Mouse (Mus musculus) E14TG2a.4 (cell line): ENCODE measurements at regions not wholly inside any gene's neighbourhood (a gene's known extent, or its start where the extent isn't known, plus 50 kb on each side); places are given as distances from the start of the nearest gene placed in this dataset.

Source experiments
- H3K27me3 ChIP-seq: 2 replicates; pipeline ENCODE4 v1.6.1; 2014; ENCODE audit warnings: low read length, control low read depth; ENCODE audit not compliant: insufficient read depth
- H3K36me3 ChIP-seq: 2 replicates; pipeline ENCODE4 v1.6.1; 2014; ENCODE audit warnings: low read length, control low read depth; ENCODE audit not compliant: insufficient read depth
- H3K4me1 ChIP-seq: replicated peaks from 2 replicates; pipeline ENCODE4 v1.6.1; 2014; ENCODE audit warnings: low read depth, low read length, control low read depth
- H3K4me3 ChIP-seq: replicated peaks from 2 replicates; pipeline ENCODE4 v1.5.1; 2014; ENCODE audit warnings: mild to moderate bottlenecking, low read length
- H3K9me3 ChIP-seq: 2 replicates; pipeline ENCODE4 v1.6.1; 2014; ENCODE audit warnings: low read length, control low read depth
- CTCF ChIP-seq: conservative IDR thresholded peaks from 2 replicates; pipeline ENCODE4 v1.5.1; 2014; ENCODE audit warnings: low read length
- NANOG ChIP-seq: IDR thresholded peaks from 2 replicates; pipeline ENCODE4 v1.6.1; 2014; ENCODE audit warnings: borderline replicate concordance, low read length, mixed read lengths
- POU5F1 ChIP-seq: IDR thresholded peaks from 2 replicates; pipeline ENCODE4 v1.6.1; 2014; ENCODE audit warnings: low read length, borderline replicate concordance

DNA sequence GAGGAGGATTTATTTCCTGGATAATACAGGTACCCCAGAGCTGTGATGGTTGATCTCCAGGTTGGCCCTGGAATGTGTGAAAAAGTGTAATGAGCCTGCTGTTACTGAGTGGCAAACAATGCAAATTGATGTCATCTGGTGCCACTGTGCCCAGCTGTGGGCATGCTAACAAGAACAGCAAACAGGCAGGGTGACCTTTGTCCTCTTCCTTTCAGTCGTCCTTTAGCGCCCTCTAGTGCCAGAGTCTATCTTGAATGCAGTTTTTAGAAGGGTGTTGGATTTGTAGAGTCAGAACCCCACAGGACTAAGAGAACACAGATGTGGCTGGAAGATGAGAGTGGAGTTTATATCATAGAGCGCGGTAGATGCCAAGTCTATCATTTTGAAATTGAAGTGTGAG, 164.3 kb downstream of the Sdhaf3 start:
- Histone ChIP-seq H3K4me3 (no peak overlapping the region), H3K9me3 (no peaks in the 10 kb centered on the region), H3K36me3 (no peaks in the 10 kb centered on the region), H3K27me3 (no peaks in the 10 kb centered on the region), H3K4me1 (no peaks in the 10 kb centered on the region)
- TF ChIP-seq CTCF = peak; percentile 51
- TF ChIP-seq NANOG = no peak

GRCm38 (mm10) chr6:7133042-7133441, 177.2 kb downstream of the Sdhaf3 start:
- Histone ChIP-seq H3K9me3 (no peaks in the 10 kb centered on the region), H3K27me3 (no peaks in the 10 kb centered on the region), H3K36me3 (no peaks in the 10 kb centered on the region), H3K4me1 (no peaks in the 10 kb centered on the region), H3K4me3 (no peak overlapping the region)
- no peak for TF ChIP-seq POU5F1

- TF ChIP-seq CTCF = no peak
- TF ChIP-seq NANOG = no peak
- no peak for TF ChIP-seq POU5F1
Observed at GRCm38 (mm10) chr6:7134062-7134461, 178.3 kb downstream of the Sdhaf3 start.

DNA sequence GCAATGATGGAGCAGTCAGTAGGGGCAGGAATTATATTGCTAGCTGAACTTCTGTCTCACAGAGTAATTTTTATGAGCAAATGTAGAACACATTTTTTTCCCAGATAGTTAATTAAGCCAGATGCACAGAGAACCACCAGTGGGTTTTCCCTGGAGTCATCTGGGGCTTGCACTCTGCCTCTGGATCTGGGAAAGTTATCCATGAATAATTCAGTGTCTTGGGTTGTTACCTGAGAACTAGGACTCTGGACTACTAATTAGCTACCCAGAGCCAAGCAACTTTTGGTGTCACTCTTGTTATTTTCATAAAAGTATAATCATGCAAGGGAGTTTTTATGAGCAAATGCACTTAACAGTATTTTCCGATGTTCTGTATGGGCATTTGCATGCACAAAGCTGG, 179.1 kb downstream of the Sdhaf3 start:
- H3K27me3 ChIP-seq = no peaks in the 10 kb centered on the region
- no peaks in the 10 kb centered on the region for H3K36me3 ChIP-seq
- H3K4me3 ChIP-seq = no peak overlapping the region
- no peaks in the 10 kb centered on the region for H3K4me1 ChIP-seq
- TF ChIP-seq CTCF = no peak
- TF ChIP-seq POU5F1 = no peak
- TF ChIP-seq NANOG = no peak
- no peaks in the 10 kb centered on the region for H3K9me3 ChIP-seq

More at GRCm38 (mm10) chr6:7134062-7134461, 178.3 kb downstream of the Sdhaf3 start:
- Histone ChIP-seq H3K36me3 (no peaks in the 10 kb centered on the region), H3K4me3 (no peak overlapping the region), H3K27me3 (no peaks in the 10 kb centered on the region), H3K9me3 (no peaks in the 10 kb centered on the region), H3K4me1 (no peaks in the 10 kb centered on the region)

DNA sequence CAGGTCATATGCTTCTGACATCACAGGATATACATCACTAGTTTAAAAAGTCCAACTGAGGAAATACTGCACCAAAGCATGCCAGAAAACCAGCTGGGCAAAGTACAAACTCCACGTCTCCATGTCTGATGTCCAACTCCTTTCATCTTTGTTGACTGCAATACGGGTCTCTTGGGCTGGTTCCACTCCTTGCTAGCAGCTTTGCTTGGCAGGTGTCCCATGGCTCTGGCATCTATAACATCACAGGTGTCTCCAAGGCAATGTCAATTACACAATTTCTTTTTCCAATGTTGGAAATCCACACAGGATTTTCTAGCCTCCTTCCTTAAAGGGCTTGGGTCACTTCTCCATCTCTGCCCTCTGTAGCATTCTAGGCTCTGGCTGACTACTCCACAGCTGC, 225.9 kb downstream of the Sdhaf3 start:
- no peaks in the 10 kb centered on the region for H3K27me3 ChIP-seq
- no peaks in the 10 kb centered on the region for H3K36me3 ChIP-seq
- TF ChIP-seq NANOG = no peak
- TF ChIP-seq CTCF = no peak
- no peak for TF ChIP-seq POU5F1
- peaks cover 15% of the 10 kb centered on the region for H3K9me3 ChIP-seq
- H3K4me1 ChIP-seq = no peaks in the 10 kb centered on the region
- no peak overlapping the region for H3K4me3 ChIP-seq

DNA sequence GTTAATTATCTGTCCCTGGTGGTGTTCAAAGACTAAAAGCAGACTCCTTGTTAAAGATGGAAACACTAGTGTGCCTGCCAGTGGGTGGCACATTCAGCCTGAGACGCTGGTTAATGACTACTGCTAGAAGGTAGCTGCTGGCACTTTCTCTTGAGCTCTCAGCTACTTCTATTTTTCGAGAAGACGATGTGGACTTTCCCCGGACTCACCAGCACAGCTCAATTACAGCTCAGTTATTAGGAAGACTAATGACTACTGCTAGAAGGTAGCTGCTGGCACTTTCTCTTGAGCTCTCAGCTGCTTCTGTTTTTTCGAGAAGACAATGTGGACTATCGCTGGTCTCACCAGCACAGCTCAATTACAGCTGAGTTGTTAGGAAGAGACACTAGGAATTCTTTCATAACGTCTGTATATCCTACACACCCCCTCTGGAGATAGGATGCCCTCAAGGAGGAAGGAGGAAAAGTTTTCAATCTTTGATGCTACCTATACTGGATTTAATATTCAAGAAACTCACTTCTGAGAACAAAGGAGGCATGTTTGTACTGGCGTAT, 243.3 kb downstream of the Sdhaf3 start:
- Histone ChIP-seq H3K4me3 (no peak overlapping the region), H3K9me3 (no peaks in the 10 kb centered on the region), H3K36me3 (no peaks in the 10 kb centered on the region), H3K4me1 (no peaks in the 10 kb centered on the region), H3K27me3 (no peaks in the 10 kb centered on the region)
- no peak for TF ChIP-seq NANOG
- no peak for TF ChIP-seq POU5F1
- no peak for TF ChIP-seq CTCF

GRCm38 (mm10) chr6:7215880-7216279, 260.1 kb downstream of the Sdhaf3 start:
- Histone ChIP-seq H3K27me3 (no peaks in the 10 kb centered on the region), H3K4me1 (no peaks in the 10 kb centered on the region), H3K4me3 (no peak overlapping the region), H3K36me3 (no peaks in the 10 kb centered on the region), H3K9me3 (no peaks in the 10 kb centered on the region)
- no peak for TF ChIP-seq NANOG
- TF ChIP-seq POU5F1 = no peak
- TF ChIP-seq CTCF = no peak

GRCm38 (mm10) chr6:7252286-7252685, 296.5 kb downstream of the Sdhaf3 start:
- no peaks in the 10 kb centered on the region for H3K4me1 ChIP-seq
- TF ChIP-seq POU5F1 (no peak), CTCF (no peak), NANOG (no peak)
- no peaks in the 10 kb centered on the region for H3K9me3 ChIP-seq
- no peak overlapping the region for H3K4me3 ChIP-seq
- no peaks in the 10 kb centered on the region for H3K36me3 ChIP-seq
- H3K27me3 ChIP-seq = no peaks in the 10 kb centered on the region

DNA sequence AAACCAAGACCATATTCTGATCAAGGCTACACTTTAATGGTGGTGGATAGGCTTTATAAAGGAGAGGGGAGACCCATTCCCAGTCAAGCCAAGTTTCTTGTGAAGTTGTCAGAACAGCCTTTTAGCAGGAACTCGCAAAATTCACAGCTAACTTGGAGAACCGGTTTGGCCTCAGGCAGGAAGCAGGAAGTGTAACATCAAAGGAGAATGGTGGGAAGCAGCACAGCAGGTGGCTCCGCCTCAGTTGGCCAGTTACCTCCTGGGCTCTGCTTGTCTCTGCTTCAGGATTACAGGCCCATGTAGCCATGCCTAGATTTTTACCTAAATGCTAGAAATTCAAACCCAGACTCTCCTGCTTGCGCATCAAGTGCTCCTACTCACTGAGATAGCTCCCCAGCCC, 277.2 kb upstream of the Tac1 start:
- no peaks in the 10 kb centered on the region for H3K27me3 ChIP-seq
- no peak for TF ChIP-seq NANOG
- TF ChIP-seq POU5F1 = no peak
- no peak for TF ChIP-seq CTCF
- H3K4me3 ChIP-seq = no peak overlapping the region
- no peaks in the 10 kb centered on the region for H3K4me1 ChIP-seq
- peaks cover 27% of the 10 kb centered on the region for H3K9me3 ChIP-seq
- H3K36me3 ChIP-seq = no peaks in the 10 kb centered on the region
